ENCODE assay signal across 17 mouse cellular contexts in the genomic region with DNA sequence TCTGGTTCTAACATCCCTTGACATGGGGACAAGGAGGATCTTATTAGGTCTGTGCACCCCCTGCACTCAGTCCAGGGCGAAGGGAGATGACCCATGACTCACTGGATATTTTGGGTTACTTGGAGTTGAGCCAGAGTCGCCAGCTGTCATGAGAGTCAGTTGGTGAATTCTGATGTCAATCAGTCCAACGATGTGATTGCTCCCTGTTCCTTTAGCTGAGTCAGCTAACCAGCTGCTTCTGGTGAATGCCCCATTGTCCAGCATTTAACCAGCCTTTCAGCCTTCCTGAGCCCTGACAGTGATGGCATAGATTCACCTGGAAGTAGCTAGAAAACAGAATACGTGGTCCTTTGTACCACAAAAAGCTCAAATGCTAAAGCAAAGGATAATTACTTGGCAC. TPM values are rescaled to one million over a fixed set of nuclear protein-coding genes. Genes with fewer than 3 reads are reported as not detected.
DNase-seq lines count a peak whose midpoint lies in the region; ATAC-seq lines count a peak whose summit lies in the region.
"Had no signal": no experiment of that assay in that cellular context is flagged by ENCODE, and none has a peak within 500 bp of the region (broad histone marks: within the 10 kb centered on the region; RNA-seq: fewer than 3 reads in every experiment).

No protein-coding gene starts in this region.

- intact Hi-C loops in gastrocnemius, postnatal 14 days (cut with DNase I; ENCODE audit: low total_unique reads), result no loop called here

- no peak overlapping the region for H3K4me2 ChIP-seq in forebrain, embryonic 13.5 days
- H3K4me2 ChIP-seq: embryonic facial prominence, embryonic 12.5 days; forebrain, embryonic 15.5 days; neural tube, embryonic 13.5 days had no signal

- H3K27ac ChIP-seq in heart, embryonic 10.5 days, result no peak overlapping the region
- H3K27ac ChIP-seq in forebrain, embryonic 13.5 days, result no peak overlapping the region
- H3K27ac ChIP-seq: embryonic facial prominence, embryonic 12.5 days; forebrain, embryonic 15.5 days; neural tube, embryonic 13.5 days had no signal

- no peak overlapping the region for H3K4me3 ChIP-seq in heart, embryonic 10.5 days
- no peak overlapping the region for H3K4me3 ChIP-seq in forebrain, embryonic 13.5 days
- H3K4me3 ChIP-seq: embryonic facial prominence, embryonic 12.5 days; forebrain, embryonic 15.5 days; neural tube, embryonic 13.5 days had no signal

- H3K27me3 ChIP-seq in heart, embryonic 10.5 days (ENCODE audit: insufficient read depth, poor library complexity, severe bottlenecking), result no peaks in the 10 kb centered on the region
- no peaks in the 10 kb centered on the region for H3K27me3 ChIP-seq in forebrain, embryonic 13.5 days
- H3K27me3 ChIP-seq: embryonic facial prominence, embryonic 12.5 days; forebrain, embryonic 15.5 days; neural tube, embryonic 13.5 days had no signal

- peak; percentile 22 to 32 for DNase-seq in heart, adult 18-20 months
- no peak for DNase-seq in heart, embryonic 10.5 days (ENCODE audit: low spot score)
- peak; percentile 5 for DNase-seq in right cerebral cortex, adult 18-20 months
- no peak for DNase-seq in right cerebral cortex, postnatal 25 days
- DNase-seq in gastrocnemius, postnatal 14 days, result peak; percentile 8
- DNase-seq in telencephalon, adult 2 months (ENCODE audit: low read depth, low spot score), result peak; percentile 67
- no peak for DNase-seq in thymus, postnatal 36 days
- DNase-seq: lung, adult 2 months had no signal

- H3K36me3 ChIP-seq in heart, embryonic 10.5 days, result no peaks in the 10 kb centered on the region
- H3K36me3 ChIP-seq in forebrain, embryonic 13.5 days (ENCODE audit: poor library complexity, severe bottlenecking), result no peaks in the 10 kb centered on the region
- H3K36me3 ChIP-seq: embryonic facial prominence, embryonic 12.5 days; forebrain, embryonic 15.5 days; neural tube, embryonic 13.5 days had no signal

- no peak overlapping the region for H3K9ac ChIP-seq in forebrain, embryonic 13.5 days
- H3K9ac ChIP-seq: embryonic facial prominence, embryonic 12.5 days; forebrain, embryonic 15.5 days; neural tube, embryonic 13.5 days had no signal

- H3K4me1 ChIP-seq in heart, embryonic 10.5 days, result no peaks in the 10 kb centered on the region
- H3K4me1 ChIP-seq in forebrain, embryonic 13.5 days, result 0 out of 2 replicates have a peak, but pooled peaks cover 5% of the 10 kb centered on the region
- H3K4me1 ChIP-seq: embryonic facial prominence, embryonic 12.5 days; neural tube, embryonic 13.5 days had no signal

- WGBS in heart, embryonic 10.5 days, result 57% methylated on average over 4 of the region's 4 CpGs
- 32% methylated on average over 4 of the region's 4 CpGs for WGBS in forebrain, embryonic 13.5 days

- no peak for ATAC-seq in forebrain, embryonic 13.5 days
- ATAC-seq: forebrain, embryonic 15.5 days had no signal

- no peaks in the 10 kb centered on the region for H3K9me3 ChIP-seq in heart, embryonic 10.5 days
- H3K9me3 ChIP-seq in forebrain, embryonic 13.5 days (replicated peaks), result no peaks in the 10 kb centered on the region
- H3K9me3 ChIP-seq: embryonic facial prominence, embryonic 12.5 days; forebrain, embryonic 15.5 days; neural tube, embryonic 13.5 days had no signal

RNA-seq across cellular contexts. Expression of a gene that starts 1.7 kb away (rescaled TPM):
- total RNA-seq in heart, adult 18-20 months (2021), result not detected
- not detected in 2 replicates for polyA plus RNA-seq in heart, embryonic 10.5 days (2016; fragmentation: Nextera tagmentation; extraction: Ambion mirVana)
- not detected for total RNA-seq in gastrocnemius, postnatal 14 days (2021)
- polyA plus RNA-seq in forebrain, embryonic 13.5 days (2015; fragmentation: Nextera tagmentation; extraction: Ambion mirVana), result not detected in 2 replicates
- total RNA-seq: heart, postnatal 36 days; left cerebral cortex, postnatal 14 days had no signal
- polyA plus RNA-seq: embryonic facial prominence, embryonic 12.5 days; forebrain, embryonic 15.5 days; kidney, embryonic 14.5 days; lung, adult 2 months; neural tube, embryonic 13.5 days; small intestine, adult 2 months; testis, adult 2 months had no signal

RNA-seq across cellular contexts. Expression of a gene that starts 25.7 kb away (rescaled TPM):
- not detected for total RNA-seq in heart, adult 18-20 months (2021)
- 0.04 and 0.10 TPM in 2 replicates for polyA plus RNA-seq in heart, embryonic 10.5 days (2016; fragmentation: Nextera tagmentation; extraction: Ambion mirVana)
- total RNA-seq in gastrocnemius, postnatal 14 days (2021), result not detected
- 0.04 TPM in 1 of 2 replicates, not detected in the other for polyA plus RNA-seq in forebrain, embryonic 13.5 days (2015; fragmentation: Nextera tagmentation; extraction: Ambion mirVana)
- total RNA-seq: heart, postnatal 36 days; left cerebral cortex, postnatal 14 days had no signal
- polyA plus RNA-seq: embryonic facial prominence, embryonic 12.5 days; forebrain, embryonic 15.5 days; kidney, embryonic 14.5 days; lung, adult 2 months; neural tube, embryonic 13.5 days; small intestine, adult 2 months; testis, adult 2 months had no signal

RNA-seq across cellular contexts. Expression of a gene that starts 26.6 kb away (rescaled TPM):
- not detected for total RNA-seq in heart, adult 18-20 months (2021)
- polyA plus RNA-seq in heart, embryonic 10.5 days (2016; fragmentation: Nextera tagmentation; extraction: Ambion mirVana), result not detected in 2 replicates
- total RNA-seq in gastrocnemius, postnatal 14 days (2021), result not detected
- polyA plus RNA-seq in forebrain, embryonic 13.5 days (2015; fragmentation: Nextera tagmentation; extraction: Ambion mirVana), result not detected in 2 replicates
- total RNA-seq: heart, postnatal 36 days; left cerebral cortex, postnatal 14 days had no signal
- polyA plus RNA-seq: embryonic facial prominence, embryonic 12.5 days; forebrain, embryonic 15.5 days; kidney, embryonic 14.5 days; lung, adult 2 months; neural tube, embryonic 13.5 days; small intestine, adult 2 months had no signal

RNA-seq across cellular contexts. Expression of a gene that starts 53.0 kb away (rescaled TPM):
- total RNA-seq in heart, adult 18-20 months (2021), result not detected
- polyA plus RNA-seq in heart, embryonic 10.5 days (2016; fragmentation: Nextera tagmentation; extraction: Ambion mirVana), result not detected in 2 replicates
- not detected for total RNA-seq in gastrocnemius, postnatal 14 days (2021)
- polyA plus RNA-seq in forebrain, embryonic 13.5 days (2015; fragmentation: Nextera tagmentation; extraction: Ambion mirVana), result not detected in 2 replicates
- total RNA-seq: heart, postnatal 36 days; left cerebral cortex, postnatal 14 days had no signal
- polyA plus RNA-seq: embryonic facial prominence, embryonic 12.5 days; forebrain, embryonic 15.5 days; kidney, embryonic 14.5 days; lung, adult 2 months; neural tube, embryonic 13.5 days; small intestine, adult 2 months; testis, adult 2 months had no signal

RNA-seq across cellular contexts. Expression of a gene that starts 54.6 kb away (rescaled TPM):
- total RNA-seq in heart, adult 18-20 months (2021), result not detected
- polyA plus RNA-seq in heart, embryonic 10.5 days (2016; fragmentation: Nextera tagmentation; extraction: Ambion mirVana), result not detected in 2 replicates
- total RNA-seq in gastrocnemius, postnatal 14 days (2021), result not detected
- not detected in 2 replicates for polyA plus RNA-seq in forebrain, embryonic 13.5 days (2015; fragmentation: Nextera tagmentation; extraction: Ambion mirVana)
- total RNA-seq: heart, postnatal 36 days; left cerebral cortex, postnatal 14 days had no signal
- polyA plus RNA-seq: embryonic facial prominence, embryonic 12.5 days; forebrain, embryonic 15.5 days; kidney, embryonic 14.5 days; lung, adult 2 months; neural tube, embryonic 13.5 days; small intestine, adult 2 months; testis, adult 2 months had no signal

Comparison
In these comparisons a context has a peak if more than half of its experiments do, and no peak if none do; other contexts are left out.
1. DNase-seq: peak in heart, adult 18-20 months (2 of 2), right cerebral cortex, adult 18-20 months (single experiment), gastrocnemius, postnatal 14 days (single experiment) and telencephalon, adult 2 months (single experiment); none in heart, embryonic 10.5 days (single experiment), right cerebral cortex, postnatal 25 days (single experiment) and thymus, postnatal 36 days (0 of 2).